Mouse (Mus musculus): ENCODE measurements around the gene Fbxo30. TPM values are rescaled to one million over a fixed set of nuclear protein-coding genes. Genes with fewer than 3 reads are reported as not detected.
"Not testable (repeated sequence)": the region's sequence is repeated elsewhere in the genome, so short reads cannot be mapped to it uniquely, and the experiment has no call there.

Gene Fbxo30
- total and polyA plus RNA-seq, 2 experiments from 2014 or later: 11.9 to 21.8 TPM

GRCm38 (mm10) chr10:11260119-11260518, 21.0 kb upstream of the Fbxo30 start:
- no peak overlapping the region for H3K9ac ChIP-seq (replicated peaks; ENCODE audit: low read depth, low read length)
- no peaks in the 10 kb centered on the region for H3K27me3 ChIP-seq (ENCODE audit: control insufficient read depth, insufficient read depth, low read length)
- no peak overlapping the region for H3K27ac ChIP-seq (ENCODE audit: low read depth)
- no peak overlapping the region for H3K4me2 ChIP-seq (ENCODE audit: low read depth, low read length)
- ATAC-seq (ENCODE audit: insufficient read depth, low read depth) (no peak), DNase-seq (ENCODE audit: low spot score) (no peak)
- TF ChIP-seq CTCF (IDR thresholded peaks at IDR 0.05; ENCODE audit: low read depth) (no peak), EP300 (IDR thresholded peaks at IDR 0.05; ENCODE audit: low read depth) (no peak)
- no peaks in the 10 kb centered on the region for H3K9me3 ChIP-seq (replicated peaks; ENCODE audit: control insufficient read depth, low read length)
- H3K4me1 ChIP-seq (ENCODE audit: control insufficient read depth, insufficient read depth): no peaks in the 10 kb centered on the region
- no peak overlapping the region for H3K4me3 ChIP-seq (ENCODE audit: low read depth, low read length)
- no peaks in the 10 kb centered on the region for H3K36me3 ChIP-seq (replicated peaks; ENCODE audit: control insufficient read depth, insufficient read depth, low read length)

- H3K9me3 ChIP-seq (replicated peaks; ENCODE audit: control insufficient read depth, low read length); H3K36me3 ChIP-seq (replicated peaks; ENCODE audit: control insufficient read depth, insufficient read depth, low read length); H3K4me3 ChIP-seq (ENCODE audit: low read depth, low read length); H3K27ac ChIP-seq (ENCODE audit: low read depth); H3K27me3 ChIP-seq (ENCODE audit: control insufficient read depth, insufficient read depth, low read length); H3K9ac ChIP-seq (replicated peaks; ENCODE audit: low read depth, low read length); ATAC-seq (ENCODE audit: insufficient read depth, low read depth); H3K4me1 ChIP-seq (ENCODE audit: control insufficient read depth, insufficient read depth); DNase-seq (ENCODE audit: low spot score); H3K4me2 ChIP-seq (ENCODE audit: low read depth, low read length): not testable (repeated sequence)
- WGBS: 70% methylated on average over 2 of the region's 2 CpGs
Measured at GRCm38 (mm10) chr10:11262292-11262691, 18.8 kb upstream of the Fbxo30 start.

GRCm38 (mm10) chr10:11263795-11264194, 17.3 kb upstream of the Fbxo30 start:
- H3K27me3 ChIP-seq (ENCODE audit: control insufficient read depth, insufficient read depth, low read length); H3K36me3 ChIP-seq (replicated peaks; ENCODE audit: control insufficient read depth, insufficient read depth, low read length); DNase-seq (ENCODE audit: low spot score); H3K9me3 ChIP-seq (replicated peaks; ENCODE audit: control insufficient read depth, low read length); ATAC-seq (ENCODE audit: insufficient read depth, low read depth); H3K4me1 ChIP-seq (ENCODE audit: control insufficient read depth, insufficient read depth); H3K27ac ChIP-seq (ENCODE audit: low read depth); H3K9ac ChIP-seq (replicated peaks; ENCODE audit: low read depth, low read length); H3K4me3 ChIP-seq (ENCODE audit: low read depth, low read length); H3K4me2 ChIP-seq (ENCODE audit: low read depth, low read length): not testable (repeated sequence)
- 75% methylated on average over 2 of the region's 2 CpGs for WGBS

GRCm38 (mm10) chr10:11269165-11269564, 12.0 kb upstream of the Fbxo30 start:
- Histone ChIP-seq H3K27me3 (ENCODE audit: control insufficient read depth, insufficient read depth, low read length) (no peaks in the 10 kb centered on the region), H3K9ac (replicated peaks; ENCODE audit: low read depth, low read length) (no peak overlapping the region), H3K4me2 (ENCODE audit: low read depth, low read length) (no peak overlapping the region), H3K36me3 (replicated peaks; ENCODE audit: control insufficient read depth, insufficient read depth, low read length) (no peaks in the 10 kb centered on the region), H3K27ac (ENCODE audit: low read depth) (no peak overlapping the region), H3K4me1 (ENCODE audit: control insufficient read depth, insufficient read depth) (no peaks in the 10 kb centered on the region), H3K9me3 (replicated peaks; ENCODE audit: control insufficient read depth, low read length) (no peaks in the 10 kb centered on the region), H3K4me3 (ENCODE audit: low read depth, low read length) (no peak overlapping the region)
- DNase-seq (ENCODE audit: low spot score) (no peak), ATAC-seq (ENCODE audit: insufficient read depth, low read depth) (no peak)
- TF ChIP-seq CTCF (IDR thresholded peaks at IDR 0.05; ENCODE audit: low read depth) (no peak), EP300 (IDR thresholded peaks at IDR 0.05; ENCODE audit: low read depth) (no peak)

GRCm38 (mm10) chr10:11274431-11274830, 6.7 kb upstream of the Fbxo30 start:
- 71% methylated on average over 1 of the region's 1 CpGs for WGBS

GRCm38 (mm10) chr10:11280235-11280577, 924 bp upstream of the Fbxo30 start:
- Histone ChIP-seq H3K27me3 (ENCODE audit: control insufficient read depth, insufficient read depth, low read length) (no peaks in the 10 kb centered on the region), H3K27ac (ENCODE audit: low read depth) (peak overlapping the region; percentile 98), H3K36me3 (replicated peaks; ENCODE audit: control insufficient read depth, insufficient read depth, low read length) (no peaks in the 10 kb centered on the region), H3K4me1 (ENCODE audit: control insufficient read depth, insufficient read depth) (peaks cover 6% of the 10 kb centered on the region; the same call in 1 of the 2 replicates), H3K4me2 (ENCODE audit: low read depth, low read length) (peak overlapping the region; percentile 92), H3K4me3 (ENCODE audit: low read depth, low read length) (peak overlapping the region; percentile 96), H3K9ac (replicated peaks; ENCODE audit: low read depth, low read length) (peak overlapping the region; percentile 98), H3K9me3 (replicated peaks; ENCODE audit: control insufficient read depth, low read length) (no peaks in the 10 kb centered on the region)
- no peak for DNase-seq (ENCODE audit: low spot score)
- 3% methylated on average over 6 of the region's 6 CpGs for WGBS
- no peak for TF ChIP-seq EP300 (IDR thresholded peaks at IDR 0.05; ENCODE audit: low read depth)
- no peak for TF ChIP-seq CTCF (IDR thresholded peaks at IDR 0.05; ENCODE audit: low read depth)
- no peak for ATAC-seq (ENCODE audit: insufficient read depth, low read depth)

More at GRCm38 (mm10) chr10:11274431-11274830, 6.7 kb upstream of the Fbxo30 start:
- Histone ChIP-seq H3K4me2 (ENCODE audit: low read depth, low read length) (no peak overlapping the region), H3K27ac (ENCODE audit: low read depth) (no peak overlapping the region), H3K27me3 (ENCODE audit: control insufficient read depth, insufficient read depth, low read length) (no peaks in the 10 kb centered on the region), H3K9ac (replicated peaks; ENCODE audit: low read depth, low read length) (no peak overlapping the region), H3K9me3 (replicated peaks; ENCODE audit: control insufficient read depth, low read length) (no peaks in the 10 kb centered on the region), H3K36me3 (replicated peaks; ENCODE audit: control insufficient read depth, insufficient read depth, low read length) (no peaks in the 10 kb centered on the region), H3K4me3 (ENCODE audit: low read depth, low read length) (no peak overlapping the region), H3K4me1 (ENCODE audit: control insufficient read depth, insufficient read depth) (no peaks in the 10 kb centered on the region)
- ATAC-seq (ENCODE audit: insufficient read depth, low read depth): no peak
- DNase-seq (ENCODE audit: low spot score): no peak
- TF ChIP-seq EP300 (IDR thresholded peaks at IDR 0.05; ENCODE audit: low read depth): no peak
- no peak for TF ChIP-seq CTCF (IDR thresholded peaks at IDR 0.05; ENCODE audit: low read depth)

All from heart, postnatal 0 days (tissue).